Mouse (Mus musculus) ES-E14 (cell line): ENCODE measurements around the gene Asap2. TPM values are rescaled to one million over a fixed set of nuclear protein-coding genes. Genes with fewer than 3 reads are reported as not detected.

Experiments
- DNase-seq: peaks from one replicate; pipeline ENCODE4 v3.0.0-alpha.2; 2013; ENCODE audit warnings: low read depth, low spot score
- H3K27ac ChIP-seq: 2 replicates; pipeline ENCODE4 v1.5.1; 2012; ENCODE audit warnings: low read depth, mild to moderate bottlenecking, low read length, moderate library complexity, mixed read lengths; ENCODE audit not compliant: poor library complexity, insufficient read depth, severe bottlenecking
- H3K36me3 ChIP-seq: 2 replicates; pipeline ENCODE4 v1.6.1; 2012; ENCODE audit warnings: mild to moderate bottlenecking, low read length, moderate library complexity, mixed read lengths; ENCODE audit not compliant: control insufficient read depth, poor library complexity, insufficient read depth, severe bottlenecking
- H3K4me1 ChIP-seq, 2 experiments: fragments of 150-350 bp in 1 of 2; sonication (generic) in 1 of 2; 2 replicates each; pipeline ENCODE4 v1.6.1; 2012; ENCODE audit warnings: low read length in 2 of 2, mild to moderate bottlenecking in 1 of 2, mixed read lengths in 1 of 2; ENCODE audit not compliant: control insufficient read depth in 2 of 2, insufficient read depth in 2 of 2, poor library complexity in 1 of 2
- H3K4me3 ChIP-seq, 2 experiments: fragments of 150-350 bp in 1 of 2; sonication (generic) in 1 of 2; 2 replicates each; pipeline ENCODE4 v1.5.1; 2012; ENCODE audit warnings: low read length in 2 of 2, low read depth in 1 of 2, mild to moderate bottlenecking in 1 of 2, mixed read lengths in 1 of 2; ENCODE audit not compliant: insufficient read depth in 1 of 2, poor library complexity in 1 of 2, severe bottlenecking in 1 of 2
- H3K9ac ChIP-seq: 2 replicates; pipeline ENCODE4 v1.6.1; 2012; ENCODE audit warnings: low read depth, mild to moderate bottlenecking, low read length, mixed read lengths; ENCODE audit not compliant: poor library complexity, insufficient read depth, severe bottlenecking
- H3K9me3 ChIP-seq: fragments of 150-350 bp; sonication (generic); 2 replicates; pipeline ENCODE4 v1.6.1; 2012; ENCODE audit warnings: low read depth, mild to moderate bottlenecking, low read length; ENCODE audit not compliant: control insufficient read depth, insufficient read depth
- CHD2 ChIP-seq: IDR thresholded peaks from 2 replicates; pipeline ENCODE4 v1.6.1; 2014; ENCODE audit warnings: mild to moderate bottlenecking, low read depth, low read length, inconsistent platforms
- HCFC1 ChIP-seq: IDR thresholded peaks from 2 replicates; pipeline ENCODE4 v1.6.1; 2012; ENCODE audit warnings: low read length, inconsistent platforms, borderline replicate concordance; ENCODE audit not compliant: insufficient read depth
- MAFK ChIP-seq: IDR thresholded peaks from 2 replicates; pipeline ENCODE4 v1.6.1; 2014; ENCODE audit warnings: mild to moderate bottlenecking, low read depth, low read length, inconsistent platforms; ENCODE audit not compliant: insufficient read depth
- ZC3H11A ChIP-seq: IDR thresholded peaks from 2 replicates; pipeline ENCODE4 v1.6.1; 2012; ENCODE audit warnings: low read depth, mild to moderate bottlenecking, inconsistent platforms, low read length, borderline replicate concordance
- ZNF384 ChIP-seq: IDR thresholded peaks from 2 replicates; pipeline ENCODE4 v1.6.1; 2012; ENCODE audit warnings: low read depth, low read length, inconsistent platforms
- in situ Hi-C, 2 experiments: fragments of 600-800 bp; cut with MboI; formaldehyde crosslinking; loops; one replicate each; pipeline ENCODE4 v1.15.1; 2025; ENCODE audit warnings: low sequenced_read_pairs in 2 of 2, inconsistent platforms in 1 of 2; ENCODE audit not compliant: unreplicated experiment in 2 of 2
- total RNA-seq: library from RNA; depleted of rRNA; stranded (reverse); fragments of 300-350 nt; gene quantifications from 2 replicates; pipeline ENCODE4 v1.2.3, GENCODE M21; 2012

Asap2 gene
- total RNA-seq, 1 experiment = 6.8 TPM

DNA sequence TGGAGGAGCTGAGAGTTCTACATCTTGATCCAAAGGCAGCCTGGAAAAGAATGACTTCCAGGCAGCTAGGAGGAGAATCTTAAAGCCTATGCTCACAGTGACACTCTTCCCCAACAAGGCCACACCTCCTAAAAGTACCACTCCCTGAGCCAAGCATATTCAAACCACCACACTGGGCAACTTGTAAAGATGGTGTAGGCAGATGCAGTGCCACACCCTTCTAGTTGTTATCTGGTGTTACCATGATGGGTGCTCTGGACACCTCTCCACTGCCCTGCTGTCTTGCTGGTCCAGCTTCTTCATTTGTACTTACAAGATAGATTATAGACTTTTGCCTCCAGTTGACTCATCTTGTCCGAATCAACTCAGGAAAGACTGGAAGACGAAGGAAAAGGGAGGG lies 201.3 kb downstream of the Asap2 start:
- Histone ChIP-seq H3K4me1 (no peaks in the 10 kb centered on the region), H3K4me3 (no peak overlapping the region), H3K9me3 (no peaks in the 10 kb centered on the region), H3K27ac (no peak overlapping the region), H3K9ac (no peak overlapping the region), H3K36me3 (no peaks in the 10 kb centered on the region)
- no peak for DNase-seq
- in situ Hi-C loops = no loop called here
- TF ChIP-seq CHD2 (no peak), MAFK (no peak), ZNF384 (no peak), HCFC1 (no peak), ZC3H11A (no peak)

DNA sequence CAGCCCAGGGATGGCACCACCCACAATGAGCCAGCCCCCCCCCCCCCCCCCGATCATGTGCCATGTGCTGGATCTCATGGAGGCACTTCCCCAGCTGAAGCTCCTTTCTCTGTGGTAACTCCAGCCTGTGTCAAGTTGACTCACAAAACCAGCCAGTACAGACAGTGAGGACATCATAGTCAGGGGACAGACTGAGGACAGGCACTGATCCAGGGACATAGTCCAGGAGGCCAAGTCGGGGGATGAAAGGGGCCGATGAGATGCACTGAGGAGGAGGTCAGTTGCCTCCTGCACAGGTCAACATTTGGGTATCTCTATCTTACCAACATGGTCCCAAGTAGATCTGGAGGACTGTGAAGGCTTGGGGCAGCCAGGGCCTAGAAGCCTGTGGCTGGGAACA lies 205.2 kb downstream of the Asap2 start:
- H3K9me3 ChIP-seq = no peaks in the 10 kb centered on the region
- no peaks in the 10 kb centered on the region; the same call in 1 of the 2 replicates for H3K36me3 ChIP-seq
- no peak overlapping the region for H3K27ac ChIP-seq
- TF ChIP-seq MAFK = no peak
- no peak for TF ChIP-seq ZC3H11A
- TF ChIP-seq HCFC1 = no peak
- no peak for TF ChIP-seq CHD2
- TF ChIP-seq ZNF384 = no peak
- H3K4me3 ChIP-seq = no peak overlapping the region
- no peak overlapping the region for H3K9ac ChIP-seq
- in situ Hi-C loops = no loop called here
- DNase-seq = no peak
- no peaks in the 10 kb centered on the region for H3K4me1 ChIP-seq

DNA sequence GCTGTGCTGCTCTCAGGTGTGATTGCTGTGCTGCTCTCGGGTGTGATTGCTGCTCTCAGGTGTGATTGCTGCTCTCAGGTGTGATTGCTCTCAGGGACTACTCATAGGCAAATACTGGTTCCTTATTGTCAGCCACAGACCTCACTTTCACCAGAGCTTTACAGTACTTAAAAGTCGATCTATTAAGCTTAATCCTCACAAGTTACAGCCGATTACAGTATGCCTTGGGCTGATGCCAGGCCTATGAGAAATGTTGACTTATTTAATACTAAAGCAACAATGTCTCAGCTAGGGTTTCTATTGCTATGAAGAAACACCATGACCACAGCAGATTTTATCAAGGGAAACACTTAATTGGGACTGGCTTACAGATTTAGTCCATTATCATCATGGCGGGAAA lies 206.2 kb downstream of the Asap2 start:
- TF ChIP-seq ZNF384 (no peak), HCFC1 (no peak), MAFK (no peak), ZC3H11A (no peak), CHD2 (no peak)
- H3K36me3 ChIP-seq = peaks cover 2% of the 10 kb centered on the region; the same call in 1 of the 2 replicates
- no peaks in the 10 kb centered on the region for H3K9me3 ChIP-seq
- no peak for DNase-seq
- H3K27ac ChIP-seq = no peak overlapping the region
- H3K4me3 ChIP-seq = no peak overlapping the region
- no peaks in the 10 kb centered on the region for H3K4me1 ChIP-seq
- no peak overlapping the region for H3K9ac ChIP-seq
- in situ Hi-C loops = no loop called here

DNA sequence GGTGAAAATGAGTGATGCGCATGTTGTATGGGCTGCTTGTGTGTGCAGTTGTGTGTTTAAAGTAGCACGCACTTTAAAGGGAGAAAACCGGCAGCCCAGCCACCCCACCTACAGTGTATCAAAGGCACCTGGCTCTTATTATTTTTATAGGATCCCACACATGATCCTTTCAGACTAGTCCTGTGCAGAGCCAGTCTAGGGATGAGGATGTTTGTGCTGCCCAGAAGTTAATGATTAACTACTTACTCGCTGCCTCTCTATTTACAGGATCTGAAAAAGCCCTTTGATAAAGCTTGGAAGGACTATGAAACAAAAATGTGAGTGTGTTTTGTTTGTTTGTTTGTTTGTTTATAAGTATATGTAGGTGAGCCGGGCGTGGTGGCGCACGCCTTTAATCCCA lies 210.4 kb downstream of the Asap2 start:
- Histone ChIP-seq H3K27ac (no peak overlapping the region), H3K9me3 (no peaks in the 10 kb centered on the region), H3K36me3 (peaks cover 2% of the 10 kb centered on the region; the same call in 1 of the 2 replicates), H3K9ac (no peak overlapping the region), H3K4me3 (no peak overlapping the region), H3K4me1 (peaks cover 1 to 5% of the 10 kb centered on the region in 2 experiments; a peak in 2 of 4 replicates)
- TF ChIP-seq MAFK (no peak), HCFC1 (no peak), CHD2 (no peak), ZC3H11A (no peak), ZNF384 (no peak)
- in situ Hi-C loops = no loop called here
- no peak for DNase-seq
